Mouse (Mus musculus) midbrain, embryonic 10.5 days (tissue): ENCODE data around the gene Gm44503. TPM values are rescaled to one million over a fixed set of nuclear protein-coding genes. Genes with fewer than 3 reads are reported as not detected.

ENCODE experiments used
- DNase-seq: peaks from one replicate; pipeline ENCODE4 v3.0.0-alpha.2; 2017; ENCODE audit warnings: low spot score
- H3K27ac ChIP-seq: fragments of 300-500 bp; sonication (generic); replicated peaks from 2 replicates; pipeline ENCODE4 v1.5.1; 2016; ENCODE audit warnings: mild to moderate bottlenecking
- H3K27me3 ChIP-seq: fragments of 300-500 bp; sonication (generic); 2 replicates; pipeline ENCODE4 v1.6.1; 2016; ENCODE audit warnings: low read depth, mild to moderate bottlenecking; ENCODE audit not compliant: poor library complexity, severe bottlenecking
- H3K36me3 ChIP-seq: fragments of 300-500 bp; sonication (generic); 2 replicates; pipeline ENCODE4 v1.6.1; 2016; ENCODE audit warnings: mild to moderate bottlenecking, moderate library complexity
- H3K4me1 ChIP-seq: fragments of 300-500 bp; sonication (generic); 2 replicates; pipeline ENCODE4 v1.6.1; 2016
- H3K4me3 ChIP-seq: fragments of 300-500 bp; sonication (generic); 2 replicates; pipeline ENCODE4 v1.5.1; 2016; ENCODE audit warnings: mild to moderate bottlenecking, moderate library complexity
- H3K9me3 ChIP-seq: fragments of 300-500 bp; sonication (generic); replicated peaks from 2 replicates; pipeline ENCODE4 v1.6.1; 2016; ENCODE audit warnings: mild to moderate bottlenecking
- WGBS: fragments of 180-500 bp; shearing (Covaris S2); methylation state at CpG from one replicate; pipeline ENCODE4 v1.1.7; 2016; 5-methylcytosine and 5-hydroxymethylcytosine counted together
- polyA plus RNA-seq: library from polyadenylated mRNA; unstranded; fragments of >200 nt; fragmentation: Nextera tagmentation; extraction: Ambion mirVana; gene quantifications from 2 replicates; pipeline ENCODE4 v1.2.1, GENCODE M21; 2016

The Gm44503 gene
- polyA plus RNA-seq, 1 experiment from 2014 or later, result not detected

GRCm38 (mm10) chr9:73008384-73008783 lies 49.7 kb downstream of the Gm44503 start:
- Histone ChIP-seq H3K36me3 (peaks cover 42% of the 10 kb centered on the region), H3K9me3 (no peaks in the 10 kb centered on the region), H3K4me1 (no peaks in the 10 kb centered on the region), H3K4me3 (no peak overlapping the region), H3K27ac (no peak overlapping the region), H3K27me3 (no peaks in the 10 kb centered on the region)
- no peak for DNase-seq
- 73% methylated on average over 3 of the region's 3 CpGs for WGBS

GRCm38 (mm10) chr9:73012629-73013028 lies 54.0 kb downstream of the Gm44503 start:
- DNase-seq, result no peak
- no peaks in the 10 kb centered on the region for H3K4me1 ChIP-seq
- peaks cover 68% of the 10 kb centered on the region for H3K36me3 ChIP-seq
- no peak overlapping the region for H3K27ac ChIP-seq
- H3K27me3 ChIP-seq, result no peaks in the 10 kb centered on the region
- WGBS, result 91% methylated on average over 4 of the region's 4 CpGs
- no peak overlapping the region for H3K4me3 ChIP-seq
- no peaks in the 10 kb centered on the region for H3K9me3 ChIP-seq

GRCm38 (mm10) chr9:73014724-73015123 lies 56.1 kb downstream of the Gm44503 start:
- Histone ChIP-seq H3K4me1 (no peaks in the 10 kb centered on the region), H3K36me3 (peaks cover 89% of the 10 kb centered on the region), H3K27ac (no peak overlapping the region), H3K4me3 (no peak overlapping the region), H3K27me3 (no peaks in the 10 kb centered on the region), H3K9me3 (no peaks in the 10 kb centered on the region)
- 91% methylated on average over 13 of the region's 13 CpGs for WGBS
- no peak for DNase-seq

GRCm38 (mm10) chr9:73019841-73020240 lies 61.2 kb downstream of the Gm44503 start:
- no peaks in the 10 kb centered on the region for H3K4me1 ChIP-seq
- H3K4me3 ChIP-seq, result no peak overlapping the region
- no peaks in the 10 kb centered on the region for H3K27me3 ChIP-seq
- peaks cover 73% of the 10 kb centered on the region for H3K36me3 ChIP-seq
- H3K9me3 ChIP-seq, result no peaks in the 10 kb centered on the region
- DNase-seq, result no peak
- no peak overlapping the region for H3K27ac ChIP-seq
- WGBS, result 92% methylated on average over 10 of the region's 10 CpGs

- 96% methylated on average over 5 of the region's 5 CpGs for WGBS
- Histone ChIP-seq H3K9me3 (no peaks in the 10 kb centered on the region), H3K4me1 (no peaks in the 10 kb centered on the region; the same call in 1 of the 2 replicates), H3K36me3 (peaks cover 67% of the 10 kb centered on the region), H3K27me3 (no peaks in the 10 kb centered on the region), H3K4me3 (no peak overlapping the region), H3K27ac (no peak overlapping the region)
- no peak for DNase-seq
These were observed 62.0 kb downstream of the Gm44503 start for GRCm38 (mm10) chr9:73020566-73021097.

- peaks cover 43% of the 10 kb centered on the region for H3K36me3 ChIP-seq
- peak; percentile 32 for DNase-seq
- no peaks in the 10 kb centered on the region for H3K27me3 ChIP-seq
- no peaks in the 10 kb centered on the region for H3K9me3 ChIP-seq
- H3K4me1 ChIP-seq, result peaks cover 10% of the 10 kb centered on the region
- H3K4me3 ChIP-seq, result peak overlapping the region; percentile 26; the same call in 1 of the 2 replicates
- peak overlapping the region; percentile 50 for H3K27ac ChIP-seq
- 17% methylated on average over 17 of the region's 17 CpGs for WGBS
These were observed 67.4 kb downstream of the Gm44503 start for GRCm38 (mm10) chr9:73025818-73026636.

- 87% methylated on average over 1 of the region's 1 CpGs for WGBS
- Histone ChIP-seq H3K27ac (no peak overlapping the region), H3K27me3 (no peaks in the 10 kb centered on the region), H3K9me3 (no peaks in the 10 kb centered on the region), H3K4me3 (no peak overlapping the region), H3K36me3 (peaks cover 57% of the 10 kb centered on the region), H3K4me1 (peaks cover 10% of the 10 kb centered on the region)
- DNase-seq, result no peak
These were observed 71.8 kb downstream of the Gm44503 start for GRCm38 (mm10) chr9:73030443-73030842.

- 72% methylated on average over 4 of the region's 4 CpGs for WGBS
- no peaks in the 10 kb centered on the region for H3K9me3 ChIP-seq
- no peak overlapping the region for H3K4me3 ChIP-seq
- DNase-seq, result no peak
- peaks cover 61% of the 10 kb centered on the region for H3K36me3 ChIP-seq
- no peak overlapping the region for H3K27ac ChIP-seq
- H3K27me3 ChIP-seq, result no peaks in the 10 kb centered on the region
- peaks cover 2% of the 10 kb centered on the region for H3K4me1 ChIP-seq
These were observed 72.8 kb downstream of the Gm44503 start for GRCm38 (mm10) chr9:73031421-73031820.

- Histone ChIP-seq H3K27me3 (no peaks in the 10 kb centered on the region), H3K9me3 (no peaks in the 10 kb centered on the region), H3K4me1 (no peaks in the 10 kb centered on the region), H3K36me3 (peaks cover 58% of the 10 kb centered on the region), H3K4me3 (no peak overlapping the region), H3K27ac (no peak overlapping the region)
- DNase-seq, result no peak
- WGBS, result 93% methylated on average over 1 of the region's 1 CpGs
These were observed 74.8 kb downstream of the Gm44503 start for GRCm38 (mm10) chr9:73033406-73033805.

GRCm38 (mm10) chr9:73039222-73039945 lies 80.7 kb downstream of the Gm44503 start:
- Histone ChIP-seq H3K27ac (peak overlapping the region; percentile 90), H3K9me3 (no peaks in the 10 kb centered on the region), H3K4me1 (peaks cover 23% of the 10 kb centered on the region), H3K4me3 (peak overlapping the region; percentile 86), H3K27me3 (no peaks in the 10 kb centered on the region; the same call in 1 of the 2 replicates), H3K36me3 (peaks cover 6% of the 10 kb centered on the region; the same call in 1 of the 2 replicates)
- WGBS, result under 1% methylated on average over 49 of the region's 49 CpGs
- DNase-seq, result peak; percentile 92

GRCm38 (mm10) chr9:73040080-73040479 lies 81.4 kb downstream of the Gm44503 start, which contains the start of gene Pigb:
TSS of gene Pigb (minus strand) at chr9:73040378.
- no peaks in the 10 kb centered on the region for H3K9me3 ChIP-seq

GRCm38 (mm10) chr9:73044146-73045079 lies 85.8 kb downstream of the Gm44503 start, which contains the start of gene Rab27a:
TSS of gene Rab27a (plus strand) at chr9:73044854.
- Histone ChIP-seq H3K36me3 (no peaks in the 10 kb centered on the region), H3K27me3 (peaks cover 11% of the 10 kb centered on the region), H3K4me1 (peaks cover 34% of the 10 kb centered on the region), H3K9me3 (no peaks in the 10 kb centered on the region), H3K4me3 (peak within 1 kb of the TSS; percentile 60), H3K27ac (peak within 1 kb of the TSS; percentile 66)
- peak; percentile 79 for DNase-seq
- WGBS, result 1% methylated on average over 41 of the region's 41 CpGs

More at GRCm38 (mm10) chr9:73040080-73040479, 81.4 kb downstream of the Gm44503 start, which contains the start of gene Pigb:
- 33% methylated on average over 6 of the region's 6 CpGs for WGBS
- 0 out of 2 replicates have a peak, but pooled peaks cover 6% of the 10 kb centered on the region for H3K36me3 ChIP-seq
- no peak for DNase-seq
- H3K27ac ChIP-seq, result peak within 1 kb of the TSS; percentile 90
- H3K27me3 ChIP-seq, result no peaks in the 10 kb centered on the region; the same call in 1 of the 2 replicates
- H3K4me3 ChIP-seq, result peak within 1 kb of the TSS; percentile 86
- H3K4me1 ChIP-seq, result peaks cover 30% of the 10 kb centered on the region
